Mouse (Mus musculus): ENCODE measurements around the gene Cox19.
A peak's percentile ranks its signal among the peaks of the same experiment; 100 is the strongest.

DNA sequence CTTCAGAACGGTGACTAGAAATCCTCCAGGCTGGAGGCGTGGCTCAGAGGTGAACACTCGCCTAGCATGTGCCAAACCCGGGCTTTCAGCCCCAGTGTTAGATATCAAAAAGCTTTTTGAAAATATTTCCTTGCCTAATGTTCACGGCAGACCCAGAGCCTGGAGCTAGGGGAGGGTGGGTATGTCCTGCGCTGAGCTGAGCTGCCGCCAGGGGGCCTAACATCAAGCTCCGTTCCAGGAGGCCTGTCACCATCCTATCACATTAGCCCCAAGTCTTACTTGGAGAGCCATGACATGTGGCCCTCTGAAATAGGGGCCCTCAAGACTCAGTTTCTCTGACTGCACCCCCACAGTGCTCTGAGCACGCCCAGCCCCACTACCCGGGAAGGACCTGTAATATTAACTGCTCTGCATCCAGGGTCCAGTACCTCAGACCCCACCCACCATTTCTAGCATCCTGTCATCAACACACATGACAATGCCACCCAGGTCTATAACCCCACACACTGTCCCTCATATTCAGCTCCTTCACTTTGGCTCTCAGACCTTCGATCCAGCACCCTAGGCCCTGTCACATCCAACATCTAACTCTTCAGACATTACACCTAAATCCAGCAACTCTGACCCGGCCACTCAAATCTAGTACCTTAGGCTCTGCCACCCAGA is 7.1 kb downstream of the Cox19 start:
- no peak for TF ChIP-seq EP300 (IDR thresholded peaks at IDR 0.05)
- peak; percentile 89 for TF ChIP-seq CTCF (IDR thresholded peaks at IDR 0.05)
